Mouse (Mus musculus): ENCODE data around the gene Gm8978.
"Not testable (repeated sequence)": the region's sequence is repeated elsewhere in the genome, so short reads cannot be mapped to it uniquely, and the experiment has no call there.

Gm8978 gene

DNA sequence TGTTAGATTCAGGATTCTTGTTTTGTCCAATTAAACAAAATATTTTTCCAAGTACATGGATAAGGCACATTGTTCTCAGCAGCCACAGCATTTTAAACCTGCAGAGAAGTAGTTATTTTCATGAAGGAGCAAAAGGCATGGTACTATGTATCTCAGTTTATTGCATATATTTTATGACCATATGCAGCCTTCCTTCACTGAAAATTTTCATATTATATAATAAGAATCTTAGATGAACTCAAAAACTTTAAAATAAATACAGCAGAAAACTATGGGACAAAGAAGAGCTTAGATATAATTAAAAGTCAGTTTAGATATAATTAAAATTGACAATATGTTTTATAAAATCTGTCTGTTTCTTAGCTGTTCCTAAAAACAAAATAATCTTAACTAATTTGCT lies at the start of gene Gm8978:
TSS of gene Gm8978 (minus strand) at position 101 of the 400 bp plus-strand sequence.
- DNase-seq = not testable (repeated sequence)

- peak; percentile 77 for DNase-seq
Measured at GRCm38 (mm10) chr19:33589626-33590302, 35.3 kb downstream of the Gm8978 start.

DNA sequence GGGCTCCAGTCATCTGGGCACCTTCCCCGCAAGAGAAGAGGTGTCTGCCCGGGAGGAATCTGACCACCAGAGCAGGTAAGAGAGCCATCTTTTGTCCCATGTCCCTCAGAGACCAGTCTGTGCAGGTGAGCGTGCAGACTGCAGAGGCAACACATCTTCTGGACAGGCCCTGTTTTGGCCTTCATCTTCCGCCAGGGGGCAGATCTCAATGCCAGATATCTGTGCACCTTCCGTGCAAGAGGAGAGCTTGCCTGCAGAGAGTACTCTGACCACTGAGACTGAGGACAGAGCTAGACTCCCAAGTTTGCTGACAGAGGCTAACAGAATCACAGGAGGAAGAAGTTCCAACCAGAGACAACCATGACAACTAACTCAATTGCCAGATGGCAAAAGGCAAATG lies 56.5 kb downstream of the Gm8978 start:
- not testable (repeated sequence) for DNase-seq

All from cerebellum, adult 9-11 months (tissue).